Mouse (Mus musculus) liver, postnatal 0 days (tissue): Measurements from ENCODE around the gene Gjb6. TPM values are rescaled to one million over a fixed set of nuclear protein-coding genes. Genes with fewer than 3 reads are reported as not detected.

Experiments
- ATAC-seq: fragments of 200-750 bp; cut with Nextera tagmentation; 2 replicates; pipeline ENCODE4 v1.8.0; 2017; ENCODE audit warnings: mild to moderate bottlenecking, moderate library complexity
- DNase-seq: peaks from one replicate; pipeline ENCODE4 v3.0.0-alpha.2; 2016
- H3K27ac ChIP-seq: fragments of 300-500 bp; sonication (generic); 2 replicates; pipeline ENCODE4 v1.5.1; 2014; ENCODE audit warnings: antibody characterized with exemption, moderate library complexity, mild to moderate bottlenecking, low read depth
- H3K27me3 ChIP-seq: fragments of 300-500 bp; sonication (generic); 2 replicates; pipeline ENCODE4 v1.6.1; 2014; ENCODE audit warnings: low read length, control low read depth, mixed read lengths; ENCODE audit not compliant: insufficient read depth
- H3K36me3 ChIP-seq: fragments of 300-500 bp; sonication (generic); replicated peaks from 2 replicates; pipeline ENCODE4 v1.6.1; 2014; ENCODE audit warnings: mild to moderate bottlenecking, control low read depth, low read length, moderate library complexity, mixed read lengths; ENCODE audit not compliant: insufficient read depth
- H3K4me1 ChIP-seq: fragments of 300-500 bp; sonication (generic); 2 replicates; pipeline ENCODE4 v1.6.1; 2014; ENCODE audit warnings: antibody characterized with exemption, mild to moderate bottlenecking, control low read depth; ENCODE audit not compliant: insufficient read depth
- H3K4me2 ChIP-seq: fragments of 300-500 bp; sonication (generic); 2 replicates; pipeline ENCODE4 v1.6.1; 2014; ENCODE audit warnings: low read depth, mild to moderate bottlenecking, low read length, moderate library complexity, mixed read lengths
- H3K4me3 ChIP-seq: fragments of 300-500 bp; sonication (generic); 2 replicates; pipeline ENCODE4 v1.5.1; 2014; ENCODE audit warnings: low read depth, low read length
- H3K9ac ChIP-seq: fragments of 300-500 bp; sonication (generic); replicated peaks from 2 replicates; pipeline ENCODE4 v1.6.1; 2014; ENCODE audit warnings: mild to moderate bottlenecking, moderate library complexity
- H3K9me3 ChIP-seq: fragments of 300-500 bp; sonication (generic); 2 replicates; pipeline ENCODE4 v1.6.1; 2016; ENCODE audit warnings: mild to moderate bottlenecking, control low read depth, low read length, mixed read lengths
- CTCF ChIP-seq: sonication (generic); IDR thresholded peaks from 2 replicates; pipeline ENCODE4 v1.5.1; 2016; ENCODE audit warnings: antibody characterized with exemption, low read depth
- EP300 ChIP-seq: IDR thresholded peaks from 2 replicates; pipeline ENCODE4 v1.6.1; 2016; ENCODE audit warnings: antibody characterized with exemption, low read depth, mild to moderate bottlenecking
- WGBS: fragments of 180-500 bp; shearing (Covaris S2); extraction: QIAGEN DNeasy Blood & Tissue Kit; methylation state at CpG from one replicate; pipeline ENCODE4 v1.1.7; 2014; ENCODE audit not compliant: insufficient replicate concordance; 5-methylcytosine and 5-hydroxymethylcytosine counted together
- polyA plus RNA-seq: library from polyadenylated mRNA; unstranded; fragments of >200 nt; fragmentation: Nextera tagmentation; extraction: Ambion mirVana; gene quantifications from 2 replicates; pipeline ENCODE4 v1.2.1, GENCODE M21; 2015

Gjb6 gene
- polyA plus RNA-seq, 1 experiment from 2014 or later: 0.11 TPM

DNA sequence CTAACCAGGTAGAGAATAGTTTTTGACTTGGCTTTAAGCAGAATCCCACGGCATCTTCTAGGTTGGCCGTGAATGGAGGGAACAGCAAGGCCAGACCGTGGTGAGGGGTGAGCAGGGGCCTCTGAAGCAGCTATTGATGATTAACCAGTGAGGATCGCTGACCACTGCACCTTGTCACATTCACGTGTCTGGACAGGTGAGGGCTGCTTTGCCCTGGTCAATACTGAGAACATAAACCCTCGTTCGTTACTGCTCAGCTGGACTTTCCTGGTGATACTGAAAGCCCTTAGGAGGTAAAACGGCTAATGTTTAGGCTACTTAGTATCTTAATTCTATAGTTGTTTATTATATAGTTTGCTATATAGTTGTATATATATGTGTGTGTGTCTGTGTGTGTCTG, 26.3 kb downstream of the Gjb6 start:
- DNase-seq (peak; percentile 56), ATAC-seq (0 out of 2 replicates have a peak, but pooled peaks have one; percentile 6)
- Histone ChIP-seq H3K4me2 (no peak overlapping the region), H3K4me1 (peaks cover 3% of the 10 kb centered on the region; the same call in 1 of the 2 replicates), H3K4me3 (no peak overlapping the region), H3K9me3 (no peaks in the 10 kb centered on the region), H3K9ac (no peak overlapping the region), H3K27ac (no peak overlapping the region), H3K27me3 (peaks cover 31% of the 10 kb centered on the region), H3K36me3 (no peaks in the 10 kb centered on the region)
- no peak for TF ChIP-seq EP300
- no peak for TF ChIP-seq CTCF
- WGBS: 49% methylated on average over 8 of the region's 8 CpGs

DNA sequence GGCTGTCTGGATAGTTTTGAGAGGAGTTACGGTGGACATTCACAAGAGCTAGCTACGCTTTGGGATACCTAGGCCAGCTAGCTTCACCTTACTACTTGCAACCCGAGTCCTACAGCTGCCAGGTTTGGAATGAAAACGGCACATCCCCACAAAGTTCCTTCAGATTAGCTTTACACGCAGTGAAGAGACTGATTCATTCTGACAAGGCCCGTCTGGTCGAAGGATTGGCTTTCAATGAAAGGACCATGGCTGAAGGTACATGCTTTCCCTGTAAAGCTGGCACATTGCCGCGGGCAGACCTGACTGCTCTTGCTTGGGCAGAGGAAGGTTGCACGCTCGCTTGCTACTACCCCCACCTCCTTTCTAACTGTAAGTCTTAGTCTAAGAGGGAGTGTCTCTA, 27.7 kb downstream of the Gjb6 start:
- 45% methylated on average over 11 of the region's 11 CpGs for WGBS
- Histone ChIP-seq H3K4me1 (peaks cover 3% of the 10 kb centered on the region; the same call in 1 of the 2 replicates), H3K27me3 (peaks cover 31% of the 10 kb centered on the region), H3K27ac (no peak overlapping the region), H3K4me2 (no peak overlapping the region), H3K4me3 (no peak overlapping the region), H3K36me3 (no peaks in the 10 kb centered on the region), H3K9me3 (no peaks in the 10 kb centered on the region), H3K9ac (no peak overlapping the region)
- DNase-seq: no peak
- TF ChIP-seq EP300: no peak
- no peak for TF ChIP-seq CTCF
- ATAC-seq: no peak

DNA sequence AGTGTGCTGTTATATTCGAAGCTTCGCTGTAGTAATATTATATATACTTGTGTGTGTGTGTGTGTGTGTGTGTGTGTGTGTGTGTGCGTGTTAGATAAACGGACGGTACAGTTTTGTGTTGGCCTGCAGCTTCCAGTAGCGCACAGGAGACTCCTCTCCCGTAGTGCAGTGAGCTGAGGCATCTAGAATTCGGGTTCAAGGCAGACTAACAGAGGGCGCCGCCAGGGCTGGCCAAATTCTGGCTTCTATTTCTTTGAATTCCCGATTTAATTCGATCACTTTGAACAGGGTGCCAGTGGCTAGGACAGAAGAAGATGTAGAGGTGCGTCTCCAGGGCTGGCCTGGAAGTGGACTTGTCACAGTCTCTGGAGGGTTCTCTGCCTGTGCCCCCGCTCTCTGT, 28.3 kb downstream of the Gjb6 start:
- Histone ChIP-seq H3K36me3 (no peaks in the 10 kb centered on the region), H3K27me3 (peaks cover 31% of the 10 kb centered on the region), H3K9me3 (no peaks in the 10 kb centered on the region), H3K4me3 (peak overlapping the region; percentile 63), H3K4me1 (peaks cover 6% of the 10 kb centered on the region; the same call in 1 of the 2 replicates), H3K4me2 (peak overlapping the region; percentile 81), H3K9ac (no peak overlapping the region), H3K27ac (no peak overlapping the region)
- no peak for TF ChIP-seq CTCF
- no peak for TF ChIP-seq EP300
- DNase-seq (no peak), ATAC-seq (no peak)
- WGBS: 13% methylated on average over 14 of the region's 14 CpGs

DNA sequence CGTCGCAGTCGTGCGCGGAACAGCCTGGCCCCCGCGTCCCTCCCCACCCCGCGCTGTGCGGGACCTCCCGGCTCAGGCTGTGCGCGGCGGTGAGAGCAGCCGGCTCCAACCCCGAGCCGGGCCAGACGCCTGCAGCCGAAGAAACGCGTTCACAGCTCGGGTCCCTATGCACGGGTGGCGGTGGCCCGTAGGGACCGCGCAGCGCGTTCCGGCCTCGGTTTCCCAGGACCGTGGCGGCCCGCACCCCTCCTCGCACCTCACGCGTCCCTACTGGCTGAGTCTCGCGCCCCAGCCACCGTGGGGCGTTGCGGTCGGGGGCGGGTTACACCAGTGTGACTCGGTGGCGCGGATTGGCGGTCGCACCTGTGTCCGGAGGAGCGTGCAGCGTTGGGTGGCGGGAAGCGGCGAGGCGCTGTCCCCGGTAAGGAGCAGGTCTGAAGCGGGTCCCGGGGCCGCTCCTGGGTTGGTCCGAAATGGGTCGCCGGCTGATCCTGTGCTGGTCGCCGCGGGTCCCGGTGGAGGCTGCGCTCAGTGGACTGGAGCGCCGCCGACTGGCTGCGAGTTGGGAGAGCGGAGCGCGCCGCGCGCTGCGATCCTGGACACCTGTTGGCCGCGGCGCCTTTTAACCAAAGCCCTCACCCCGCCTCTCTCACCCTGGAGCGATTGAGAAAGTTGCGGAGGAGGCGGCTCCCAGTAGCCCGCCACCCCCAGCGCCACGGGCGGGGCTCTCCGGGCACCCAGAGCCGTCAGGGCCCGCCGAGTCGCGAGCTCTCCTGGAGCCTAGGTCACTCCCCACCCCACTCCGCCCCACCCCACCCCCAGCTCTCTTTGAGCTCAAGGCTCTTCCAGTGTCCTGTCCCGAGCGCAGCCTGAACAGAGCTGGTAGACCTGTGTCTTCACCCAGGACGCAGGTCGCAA, 29.0 kb downstream of the Gjb6 start, which contains the start of gene Gjb2:
TSS of gene Gjb2 (minus strand) at position 597 of the 918 bp plus-strand sequence.
- peak within 1 kb of the TSS; percentile 87 for H3K27ac ChIP-seq
- H3K36me3 ChIP-seq: 0 out of 2 replicates have a peak, but pooled peaks cover 3% of the 10 kb centered on the region
- H3K9me3 ChIP-seq: no peaks in the 10 kb centered on the region
- DNase-seq (peak; percentile 84), ATAC-seq (peak; percentile 75)
- 2% methylated on average over 101 of the region's 101 CpGs for WGBS
- H3K4me2 ChIP-seq: peak within 1 kb of the TSS; percentile 81
- TF ChIP-seq CTCF (peak; percentile 35; the same call in 1 of the 2 replicates), EP300 (no peak)
- peaks cover 6% of the 10 kb centered on the region; the same call in 1 of the 2 replicates for H3K4me1 ChIP-seq
- H3K9ac ChIP-seq: peak within 1 kb of the TSS; percentile 77
- H3K27me3 ChIP-seq: peaks cover 31% of the 10 kb centered on the region
- peak within 1 kb of the TSS; percentile 63 for H3K4me3 ChIP-seq

DNA sequence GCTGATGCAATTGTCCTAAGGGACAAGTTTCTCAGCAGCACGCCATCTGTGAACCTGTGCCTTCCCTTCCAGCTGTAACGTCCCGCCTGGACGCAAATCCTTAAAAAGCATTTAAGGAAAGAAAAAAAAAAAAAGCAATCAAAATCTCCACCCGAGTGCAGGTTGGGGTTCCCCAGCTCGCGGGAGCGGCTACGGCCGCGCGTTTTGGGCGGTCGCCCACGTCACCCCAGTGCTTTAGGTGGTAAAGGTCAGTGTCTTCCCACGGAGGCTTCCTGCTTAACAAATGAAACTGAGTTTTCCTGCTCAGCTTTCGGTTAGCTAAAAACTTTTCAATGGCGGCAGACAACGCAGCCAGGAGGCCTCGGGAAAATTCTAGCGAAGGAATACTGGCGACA, 29.7 kb downstream of the Gjb6 start:
- H3K4me3 ChIP-seq: peak overlapping the region; percentile 63
- H3K9me3 ChIP-seq: no peaks in the 10 kb centered on the region
- peak overlapping the region; percentile 81 for H3K4me2 ChIP-seq
- H3K27ac ChIP-seq: peak overlapping the region; percentile 87
- ATAC-seq: no peak
- peaks cover 6% of the 10 kb centered on the region; the same call in 1 of the 2 replicates for H3K4me1 ChIP-seq
- TF ChIP-seq CTCF: no peak
- no peak for TF ChIP-seq EP300
- 0 out of 2 replicates have a peak, but pooled peaks cover 3% of the 10 kb centered on the region for H3K36me3 ChIP-seq
- peak; percentile 22 for DNase-seq
- 4% methylated on average over 22 of the region's 22 CpGs for WGBS
- peak overlapping the region; percentile 77 for H3K9ac ChIP-seq
- peaks cover 31% of the 10 kb centered on the region for H3K27me3 ChIP-seq

DNA sequence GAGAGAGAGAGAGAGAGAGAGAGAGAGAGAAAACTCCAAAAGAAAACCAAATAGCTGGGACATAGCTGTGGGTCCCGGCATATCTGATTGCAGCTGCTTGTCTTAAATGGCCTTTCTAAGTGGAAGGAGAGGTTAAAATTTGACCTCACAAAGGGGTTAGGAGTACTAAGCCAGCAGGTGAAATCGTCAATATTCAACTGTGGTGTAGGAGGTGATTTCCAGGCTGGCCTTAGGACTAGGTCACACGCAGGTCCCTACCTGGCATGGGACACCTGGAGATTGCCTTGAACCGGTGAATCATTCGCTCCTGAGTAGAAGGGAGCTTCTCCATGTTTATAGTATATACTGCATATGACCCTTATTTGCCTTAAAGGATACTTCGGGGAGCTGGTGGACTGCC, 30.3 kb downstream of the Gjb6 start:
- Histone ChIP-seq H3K27me3 (peaks cover 31% of the 10 kb centered on the region), H3K36me3 (0 out of 2 replicates have a peak, but pooled peaks cover 3% of the 10 kb centered on the region), H3K4me2 (peak overlapping the region; percentile 81), H3K27ac (peak overlapping the region; percentile 87), H3K9ac (peak overlapping the region; percentile 77), H3K4me3 (peak overlapping the region; percentile 63), H3K9me3 (no peaks in the 10 kb centered on the region), H3K4me1 (peaks cover 6% of the 10 kb centered on the region; the same call in 1 of the 2 replicates)
- TF ChIP-seq EP300 (no peak), CTCF (no peak)
- DNase-seq (no peak), ATAC-seq (no peak)
- WGBS: 52% methylated on average over 6 of the region's 6 CpGs
